Mouse (Mus musculus): ENCODE results near the gene Rin1. TPM values are rescaled to one million over a fixed set of nuclear protein-coding genes. Genes with fewer than 3 reads are reported as not detected.

Rin1 gene
- total RNA-seq, 2 experiments from 2014 or later = 16.9 to 24.1 TPM

Other genes with a start within 250 kb of the Rin1 start
- gene Gm21992, start 238.9 kb upstream of the Rin1 start, total RNA-seq (2021) = 10 to 100 TPM; 16.0 to 16.2 TPM
- gene Rbm14, start 238.8 kb upstream of the Rin1 start, total RNA-seq (2021) = 10 to 100 TPM; 52.7 to 57.0 TPM
- 10 to 100 TPM; 37.4 to 38.6 TPM for gene Ccs, start 211.1 kb upstream of the Rin1 start, total RNA-seq (2021)
- 1 to 10 TPM; 2.4 to 2.9 TPM for gene Ccdc87, start 211.1 kb upstream of the Rin1 start, total RNA-seq (2021)
- 100 to 1,000 TPM in 1 of 2 experiments, 10 to 100 TPM in 1; 99.2 to 106 TPM for gene Ctsf, start 195.4 kb upstream of the Rin1 start, total RNA-seq (2021)
- gene Actn3, start 172.6 kb upstream of the Rin1 start, total RNA-seq (2021) = 1 to 10 TPM; 3.1 to 3.9 TPM
- gene Zdhhc24, start 171.8 kb upstream of the Rin1 start, total RNA-seq (2021) = 10 to 100 TPM; 22.7 to 27.8 TPM
- gene Bbs1, start 143.9 kb upstream of the Rin1 start, total RNA-seq (2021) = 10 to 100 TPM; 36.7 to 41.8 TPM
- gene Dpp3, start 122.2 kb upstream of the Rin1 start, total RNA-seq (2021) = 10 to 100 TPM; 62.2 to 67.0 TPM
- gene Peli3, start 107.4 kb upstream of the Rin1 start, total RNA-seq (2021) = 10 to 100 TPM; 16.4 to 17.6 TPM
- gene Mrpl11, start 88.3 kb upstream of the Rin1 start, total RNA-seq (2021) = 10 to 100 TPM; 60.8 to 61.0 TPM
- gene Npas4, start 60.2 kb upstream of the Rin1 start, total RNA-seq (2021) = 10 to 100 TPM in 1 of 2 experiments, 1 to 10 TPM in 1; 9.1 to 10.8 TPM
- 10 to 100 TPM; 22.0 to 24.1 TPM for gene Slc29a2, start 26.6 kb upstream of the Rin1 start, total RNA-seq (2021)
- 100 to 1,000 TPM; 133 to 136 TPM for gene B4gat1, start 11.7 kb upstream of the Rin1 start, total RNA-seq (2021)
- gene AC124502.3, start 11.6 kb upstream of the Rin1 start, total RNA-seq (2021) = 1 to 10 TPM; 6.3 to 7.0 TPM
- gene Brms1, start 9.1 kb upstream of the Rin1 start, total RNA-seq (2021) = 1 to 10 TPM; 6.6 to 8.8 TPM
- 10 to 100 TPM in 1 of 2 experiments, 1 to 10 TPM in 1; 9.5 to 12.2 TPM for gene Cd248, start 17.6 kb downstream of the Rin1 start, total RNA-seq (2021)
- 100 to 1,000 TPM; 115 to 122 TPM for gene Tmem151a, start 35.0 kb downstream of the Rin1 start, total RNA-seq (2021)
- 10 to 100 TPM; 27.3 to 30.4 TPM for gene Yif1a, start 38.1 kb downstream of the Rin1 start, total RNA-seq (2021)
- gene Cnih2, start 48.0 kb downstream of the Rin1 start, total RNA-seq (2021) = 100 to 1,000 TPM; 379 to 384 TPM
- 100 to 1,000 TPM; 167 to 168 TPM for gene Rab1b, start 56.6 kb downstream of the Rin1 start, total RNA-seq (2021)
- gene Klc2, start 68.1 kb downstream of the Rin1 start, total RNA-seq (2021) = 100 to 1,000 TPM; 186 to 195 TPM
- gene Pacs1, start 222.6 kb downstream of the Rin1 start, total RNA-seq (2021) = 10 to 100 TPM; 77.2 to 77.9 TPM
- 100 to 1,000 TPM; 185 to 193 TPM for gene Sf3b2, start 245.0 kb downstream of the Rin1 start, total RNA-seq (2021)
- 10 to 100 TPM; 84.1 to 90.3 TPM for gene Gal3st3, start 247.8 kb downstream of the Rin1 start, total RNA-seq (2021)

All from left cerebral cortex, postnatal 10 days (tissue).